Mouse (Mus musculus) spleen, postnatal 14 days (tissue): ENCODE data around the gene Paqr7.
A peak's percentile ranks its signal among the peaks of the same experiment; 100 is the strongest.

ENCODE experiments used
- DNase-seq, 2 experiments: peaks; one replicate each; pipeline ENCODE4 v3.0.0; 2021 to 2022; ENCODE audit warnings: low spot score in 2 of 2

Paqr7 gene

GRCm38 (mm10) chr4:134535787-134536151 is 39.3 kb downstream of the Paqr7 start:
- no peak for DNase-seq

DNA sequence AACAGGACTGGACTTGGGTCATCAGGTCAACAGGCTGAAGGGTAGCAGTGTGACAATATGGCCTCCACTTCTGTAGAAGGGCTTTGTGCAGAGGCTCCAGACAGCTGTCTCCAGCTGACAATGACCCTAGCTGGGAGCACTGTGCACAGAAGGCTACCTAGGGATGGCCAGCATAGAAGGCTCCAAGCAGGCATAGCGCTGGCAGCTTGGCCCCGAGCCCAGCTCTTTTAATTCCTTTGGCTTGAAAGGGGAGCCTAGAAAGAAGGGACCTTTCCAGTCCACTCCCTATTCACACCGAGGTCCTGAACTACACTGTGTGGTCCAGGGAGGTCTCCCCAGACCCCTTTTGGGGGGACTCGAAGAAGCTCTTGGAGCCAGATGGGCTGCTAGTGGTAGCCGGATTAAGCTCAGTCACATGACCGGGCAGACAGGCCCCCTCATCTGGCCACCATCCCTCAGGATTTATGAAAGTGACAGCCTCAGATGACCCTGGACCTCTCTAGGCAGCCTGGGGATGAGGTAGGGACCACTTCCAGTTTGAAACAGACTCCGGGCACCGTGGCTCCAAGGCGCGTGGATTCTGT is 42.6 kb downstream of the Paqr7 start:
- no peak for DNase-seq

GRCm38 (mm10) chr4:134542726-134543125 is 46.2 kb downstream of the Paqr7 start:
- DNase-seq, result no peak

GRCm38 (mm10) chr4:134543261-134543660 is 46.8 kb downstream of the Paqr7 start:
- peak; percentile 84 to 91 for DNase-seq

DNA sequence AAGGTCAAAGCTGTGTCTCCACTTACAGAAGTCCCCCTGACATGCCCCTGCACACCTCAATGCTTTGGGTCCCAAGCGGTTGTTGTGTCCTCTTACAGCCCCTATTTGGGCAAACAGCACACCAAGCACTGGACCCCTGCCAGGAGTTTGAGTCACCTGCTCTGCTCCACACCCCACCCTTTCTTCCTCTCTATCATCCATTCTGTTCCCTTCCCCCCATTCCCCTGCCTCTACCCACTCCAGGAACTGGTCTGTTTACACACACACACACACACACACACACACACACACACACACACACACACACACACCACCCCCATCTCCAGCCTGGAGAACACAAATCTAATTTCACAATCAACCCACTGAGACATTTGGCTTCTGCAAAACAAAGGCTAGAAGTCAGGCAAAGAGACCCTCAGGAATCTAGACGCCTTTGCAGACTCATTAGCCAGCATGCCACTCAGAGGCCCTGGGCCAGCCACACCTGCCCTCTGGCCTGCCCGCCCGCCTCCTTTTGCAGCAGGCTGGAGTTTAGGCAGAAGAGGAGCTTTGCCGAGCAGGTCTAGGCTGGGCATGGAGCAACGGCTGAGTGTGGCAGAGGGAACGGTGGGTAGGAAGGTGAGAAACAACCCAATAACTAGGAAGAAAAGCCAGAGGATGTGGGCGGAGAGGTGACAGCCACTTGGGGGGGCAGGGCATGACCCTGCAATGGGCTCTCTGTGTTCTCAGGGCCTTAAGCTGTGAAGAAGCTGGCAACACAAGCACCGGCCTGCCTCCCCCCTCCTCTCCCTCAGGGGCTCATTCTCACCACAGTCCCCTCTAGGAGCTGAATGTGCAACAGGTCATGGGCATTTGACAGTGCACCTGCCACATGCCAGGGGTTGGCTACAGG is 50.6 kb downstream of the Paqr7 start:
- no peak for DNase-seq

GRCm38 (mm10) chr4:134548169-134548938 is 51.9 kb downstream of the Paqr7 start:
- no peak for DNase-seq

DNA sequence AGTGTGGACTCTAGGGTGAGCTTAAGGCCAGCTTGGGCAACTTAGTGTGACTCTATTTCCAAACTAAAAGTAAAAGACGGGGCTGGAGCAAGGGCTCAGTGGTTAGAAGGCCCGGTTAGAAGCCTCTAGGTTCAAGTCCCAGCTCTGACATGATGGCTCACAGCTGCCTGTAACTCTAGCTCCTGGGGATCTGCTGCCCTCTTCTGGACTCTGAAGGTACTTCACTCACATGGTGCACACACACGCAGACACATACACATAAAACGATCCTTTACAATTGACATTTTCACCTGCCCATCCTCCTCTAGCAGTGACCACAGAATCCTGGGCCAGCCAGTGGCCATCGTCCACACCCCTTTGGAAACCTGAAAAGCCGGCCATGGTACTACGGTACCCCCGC is 53.4 kb downstream of the Paqr7 start:
- no peak for DNase-seq

- no peak for DNase-seq
Observed at GRCm38 (mm10) chr4:134551494-134552316, 55.2 kb downstream of the Paqr7 start, which contains the start of gene Selenon. TSS of gene Selenon (minus strand) at chr4:134552166.

DNA sequence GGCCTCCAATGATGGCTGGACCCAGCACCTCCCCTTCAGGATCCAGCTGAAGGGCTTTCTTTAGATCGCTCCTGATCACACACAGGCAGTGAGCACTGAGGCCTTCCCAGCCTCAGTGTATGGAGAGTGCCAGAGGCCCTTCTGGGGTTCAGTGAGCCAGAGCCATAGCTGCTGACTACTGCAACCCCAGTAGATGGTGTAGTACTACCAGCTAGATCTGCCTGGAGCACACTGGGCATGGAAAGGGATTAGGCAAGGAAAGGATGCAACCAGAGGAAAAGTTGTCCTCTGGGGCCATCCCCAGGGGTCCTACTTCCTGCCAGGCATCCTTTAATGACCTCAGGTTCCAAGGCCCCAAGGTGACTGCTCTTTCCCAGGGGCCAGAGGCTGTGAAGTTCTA is 57.1 kb downstream of the Paqr7 start:
- no peak for DNase-seq

DNA sequence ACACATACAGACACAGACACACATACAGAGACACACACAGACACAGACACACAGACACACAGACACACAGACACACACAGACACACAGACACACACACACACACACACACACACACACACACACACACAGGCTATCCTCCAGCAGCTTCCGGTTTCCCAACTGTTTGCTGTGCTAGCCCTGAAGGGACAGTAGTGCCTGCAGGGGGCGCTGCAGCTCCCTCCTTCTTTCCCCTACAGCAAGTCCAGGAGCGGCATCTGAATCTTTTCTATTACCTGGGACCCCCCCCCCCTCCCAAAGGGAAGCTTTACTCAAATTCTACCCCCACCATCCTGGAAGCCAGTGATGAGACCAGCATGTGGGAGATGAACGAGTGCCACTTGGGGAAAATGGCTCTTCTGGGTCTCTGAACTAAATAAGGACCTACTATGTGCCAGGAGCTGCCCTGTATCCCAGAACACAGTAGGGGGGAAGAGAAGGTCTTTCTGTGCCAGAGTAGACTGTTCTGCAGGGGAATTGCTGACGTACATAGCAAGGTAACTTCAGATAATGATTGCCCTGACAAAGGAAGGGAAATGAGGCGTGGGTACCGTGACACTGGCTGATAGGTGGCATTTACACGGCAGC is 59.6 kb downstream of the Paqr7 start:
- DNase-seq, result no peak

- no peak for DNase-seq
Observed at GRCm38 (mm10) chr4:134557626-134558249, 61.2 kb downstream of the Paqr7 start.

DNA sequence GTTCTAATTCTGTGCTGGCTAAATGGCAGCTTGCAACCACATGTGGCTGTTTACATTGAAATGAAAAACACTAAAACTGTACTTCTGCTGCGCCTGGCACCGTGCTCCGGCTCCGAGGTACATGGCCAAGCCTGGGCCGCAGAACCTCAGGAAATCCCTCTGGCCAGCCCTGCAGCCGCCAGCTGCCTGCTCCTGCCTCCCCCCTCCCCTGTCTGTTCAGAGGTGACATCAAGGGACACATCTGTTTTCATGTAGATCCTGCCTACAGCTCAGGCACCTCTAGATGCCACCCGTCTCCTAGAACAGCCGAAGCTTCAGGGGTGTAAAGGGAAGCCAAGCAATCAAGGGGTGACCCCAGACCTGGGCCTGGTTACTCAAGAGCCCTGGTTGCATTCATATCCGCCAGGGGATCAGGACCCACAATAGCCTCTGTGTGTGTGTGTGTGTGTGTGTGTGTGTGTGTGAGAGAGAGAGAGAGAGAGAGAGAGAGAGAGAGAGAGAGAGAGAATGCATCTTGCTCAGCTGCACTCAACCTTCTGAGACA is 62.1 kb downstream of the Paqr7 start:
- no peak for DNase-seq

DNA sequence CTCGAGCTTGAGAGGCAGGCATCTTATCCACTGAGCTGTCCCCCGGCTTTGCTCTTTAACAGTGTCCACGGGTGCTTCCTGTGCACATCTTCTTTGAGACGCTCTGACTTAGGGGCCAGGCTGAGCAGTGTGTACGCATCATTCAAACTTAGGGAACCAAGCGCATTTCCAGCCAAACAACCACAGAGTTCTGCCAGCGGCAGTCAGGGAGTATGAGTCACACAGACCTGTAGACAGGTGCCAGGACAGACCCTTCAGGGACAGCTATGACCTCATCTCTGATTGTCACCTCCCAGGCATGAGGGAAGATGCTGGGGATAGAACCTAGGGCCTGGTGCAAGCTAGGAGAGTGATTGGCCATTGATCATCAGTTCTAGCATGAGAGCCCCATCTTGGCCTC is 62.7 kb downstream of the Paqr7 start:
- no peak for DNase-seq
